Mouse (Mus musculus) cortical plate, adult 2 months (tissue): ENCODE results near the gene Bcan. TPM values are rescaled to one million over a fixed set of nuclear protein-coding genes. Genes with fewer than 3 reads are reported as not detected.

Experiments used
- H3K27ac ChIP-seq: fragments of 200-500 bp; 2 replicates; pipeline ENCODE4 v1.5.1; 2012; ENCODE audit warnings: low read length, control low read depth, inconsistent platforms; ENCODE audit not compliant: insufficient read depth
- H3K4me1 ChIP-seq: fragments of 200-500 bp; 2 replicates; pipeline ENCODE4 v1.6.1; 2011; ENCODE audit warnings: low read length; ENCODE audit not compliant: control insufficient read depth, insufficient read depth
- H3K4me3 ChIP-seq: fragments of 200-500 bp; 2 replicates; pipeline ENCODE4 v1.5.1; 2011; ENCODE audit warnings: mild to moderate bottlenecking, low read length, control low read depth; ENCODE audit not compliant: insufficient read depth
- CTCF ChIP-seq: fragments of 200-500 bp; IDR thresholded peaks from 2 replicates; pipeline ENCODE4 v1.5.1; 2011; ENCODE audit warnings: mild to moderate bottlenecking, control low read depth, low read length; ENCODE audit not compliant: insufficient read depth; ENCODE audit errors: extremely low read depth
- POLR2A ChIP-seq: fragments of 200-500 bp; IDR thresholded peaks from 2 replicates; pipeline ENCODE4 v1.6.1; 2011; ENCODE audit warnings: mild to moderate bottlenecking, low read length, control low read depth; ENCODE audit not compliant: insufficient read depth; ENCODE audit errors: extremely low read depth
- polyA plus RNA-seq: library from polyadenylated mRNA; depleted of rRNA; stranded (reverse); fragments of >200 nt; gene quantifications from 2 replicates; pipeline ENCODE4 v1.2.3, GENCODE M21; 2012

Bcan gene
- polyA plus RNA-seq, 1 experiment = 380 TPM

DNA sequence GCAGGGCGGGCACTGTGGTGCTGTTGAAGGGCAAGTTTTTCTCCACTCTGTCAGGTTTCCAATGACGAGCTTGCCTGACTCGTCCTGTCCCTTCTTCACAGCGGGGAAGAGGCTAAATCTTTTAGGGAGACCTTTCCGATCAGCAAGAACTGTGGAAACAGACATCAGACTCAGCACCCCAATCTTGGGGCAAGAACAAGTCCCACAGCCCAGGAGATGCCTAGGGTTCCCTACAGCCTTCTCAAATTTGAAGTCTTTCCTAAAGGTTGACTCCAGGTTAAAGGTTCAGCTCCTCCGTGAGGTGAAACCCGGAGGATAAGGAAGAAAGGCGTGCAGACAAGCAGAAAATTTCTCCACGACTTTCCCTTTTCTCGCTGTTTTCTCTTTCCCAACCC lies 39.8 kb downstream of the Bcan start:
- H3K4me1 ChIP-seq = no peaks in the 10 kb centered on the region
- no peak overlapping the region for H3K4me3 ChIP-seq
- H3K27ac ChIP-seq = no peak overlapping the region
- TF ChIP-seq CTCF = no peak
- no peak for TF ChIP-seq POLR2A

DNA sequence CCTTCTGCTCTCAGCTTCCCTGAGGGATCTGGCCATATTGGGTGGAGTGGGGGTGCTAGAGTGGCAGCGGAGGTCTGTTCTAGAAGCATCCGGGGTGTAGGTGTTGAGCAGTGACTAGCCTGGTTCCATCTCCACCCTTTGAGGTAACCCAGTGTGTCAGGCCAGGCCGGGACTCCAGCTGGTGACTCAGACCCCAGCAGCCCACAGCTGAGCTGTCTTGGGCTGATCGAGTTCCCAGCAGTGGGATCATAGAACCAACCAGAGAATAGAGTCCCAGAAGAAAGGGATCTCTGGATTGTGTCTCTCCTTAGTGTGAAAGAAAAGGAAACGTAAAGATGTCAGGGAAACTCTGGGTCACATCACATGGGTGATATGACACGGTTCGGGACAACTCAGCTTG lies 40.7 kb downstream of the Bcan start:
- H3K4me1 ChIP-seq = no peaks in the 10 kb centered on the region
- no peak overlapping the region for H3K4me3 ChIP-seq
- TF ChIP-seq CTCF = no peak
- no peak for TF ChIP-seq POLR2A

DNA sequence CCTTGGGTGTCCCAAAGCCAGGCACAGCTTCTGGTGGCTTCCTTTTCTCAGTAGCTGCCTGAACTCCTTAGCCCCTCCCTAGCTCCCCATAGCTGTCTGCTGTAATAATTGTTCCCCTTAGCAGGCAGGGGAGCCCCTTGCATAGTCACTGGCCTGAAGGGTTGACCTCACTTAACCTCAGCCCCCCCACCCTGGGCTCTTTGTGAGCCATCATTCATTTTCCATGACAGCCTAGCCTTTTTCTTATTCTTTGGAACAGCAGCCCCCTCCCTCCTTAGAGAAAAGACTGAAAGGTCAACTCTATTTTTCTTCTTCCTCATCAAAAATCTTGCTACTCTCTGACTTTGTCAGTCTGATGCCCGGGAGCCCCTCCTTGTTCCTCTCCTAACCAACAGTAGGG lies 41.1 kb downstream of the Bcan start:
- no peak overlapping the region for H3K4me3 ChIP-seq
- TF ChIP-seq CTCF = no peak
- TF ChIP-seq POLR2A = no peak
- H3K27ac ChIP-seq = no peak overlapping the region
- no peaks in the 10 kb centered on the region for H3K4me1 ChIP-seq

More for the DNA sequence above, 40.7 kb downstream of the Bcan start:
- H3K27ac ChIP-seq = no peak overlapping the region

DNA sequence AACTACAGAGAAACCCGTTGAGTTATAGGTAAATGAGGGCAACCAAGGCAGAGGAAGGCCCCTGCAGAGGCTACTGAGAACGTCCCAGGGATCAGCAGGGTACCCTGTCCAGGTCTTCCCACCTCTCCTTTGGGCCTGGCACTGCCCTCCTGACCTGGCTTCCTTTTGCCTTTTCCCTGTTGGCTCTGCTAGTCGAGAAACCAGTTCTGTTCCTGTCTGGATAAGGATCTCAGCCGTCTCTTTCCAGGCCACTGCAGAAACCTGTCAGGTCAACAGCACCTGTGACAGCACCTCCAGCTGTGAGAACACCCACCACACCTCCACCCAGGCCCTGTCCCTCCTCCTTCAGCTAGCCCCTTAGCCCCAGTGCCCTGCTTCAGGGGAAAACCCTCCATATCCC lies 41.6 kb downstream of the Bcan start:
- Histone ChIP-seq H3K27ac (no peak overlapping the region), H3K4me1 (no peaks in the 10 kb centered on the region), H3K4me3 (no peak overlapping the region)
- TF ChIP-seq POLR2A = no peak
- no peak for TF ChIP-seq CTCF

DNA sequence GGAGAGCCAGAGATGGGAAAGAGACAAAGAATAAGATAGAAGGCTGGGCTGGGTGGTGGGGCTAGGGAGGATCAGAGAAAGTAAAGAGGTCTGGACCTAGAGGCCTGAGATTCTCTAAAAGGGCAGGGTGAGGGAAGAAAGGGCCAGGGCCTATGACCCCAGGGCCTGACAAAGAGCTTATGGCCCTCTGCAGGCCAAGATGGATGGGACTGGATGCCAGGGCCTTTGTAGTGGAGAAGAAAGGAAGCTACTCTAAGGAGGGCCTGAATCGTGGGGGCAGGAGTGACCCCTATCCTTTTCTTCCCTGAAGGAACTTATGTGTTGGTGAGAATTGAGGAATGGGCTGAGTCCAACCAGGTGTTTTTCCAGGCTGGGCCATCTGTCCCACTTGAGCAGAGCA lies 42.0 kb downstream of the Bcan start:
- H3K4me3 ChIP-seq = no peak overlapping the region
- H3K4me1 ChIP-seq = no peaks in the 10 kb centered on the region
- TF ChIP-seq POLR2A (no peak), CTCF (no peak)
- no peak overlapping the region for H3K27ac ChIP-seq

DNA sequence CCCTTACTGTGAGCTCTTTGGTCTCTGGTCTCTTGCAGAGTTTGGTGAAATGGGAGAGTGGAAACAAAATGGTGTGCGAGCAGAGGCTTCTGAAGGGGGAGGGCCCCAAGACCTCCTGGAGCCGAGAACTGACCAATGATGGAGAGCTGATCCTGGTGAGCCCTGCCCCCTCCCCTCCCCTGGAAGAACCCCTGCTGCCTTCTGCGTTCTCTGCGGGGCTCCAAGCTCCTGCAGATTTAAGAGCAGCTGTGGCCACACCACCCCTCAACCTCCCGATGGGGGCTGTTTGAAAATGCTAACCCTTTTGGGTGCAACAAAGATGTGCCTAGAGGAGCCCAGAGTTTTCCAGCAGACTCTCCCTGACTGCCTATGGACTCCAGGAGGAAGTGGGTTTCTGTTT lies 47.6 kb downstream of the Bcan start:
- no peak for TF ChIP-seq CTCF
- TF ChIP-seq POLR2A = no peak
- H3K4me1 ChIP-seq = peaks cover under 1% of the 10 kb centered on the region; the same call in 1 of the 2 replicates
- H3K27ac ChIP-seq = no peak overlapping the region
- no peak overlapping the region for H3K4me3 ChIP-seq

DNA sequence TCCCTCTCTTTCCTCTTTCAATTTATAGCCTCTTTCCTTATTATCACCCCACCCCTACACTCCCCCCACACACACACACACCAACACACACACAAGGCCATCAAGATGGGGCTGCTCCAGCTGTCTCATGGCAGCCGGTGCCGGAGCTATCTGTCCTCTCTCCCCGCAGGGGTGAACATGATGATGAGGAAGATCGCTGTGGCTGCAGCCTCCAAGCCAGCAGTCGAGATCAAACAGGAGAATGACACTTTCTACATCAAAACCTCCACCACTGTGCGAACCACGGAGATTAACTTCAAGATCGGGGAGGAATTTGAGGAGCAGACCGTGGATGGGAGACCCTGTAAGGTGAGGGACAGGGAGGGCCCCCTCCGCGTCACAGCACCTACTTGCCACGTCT lies 48.1 kb downstream of the Bcan start:
- TF ChIP-seq POLR2A (no peak), CTCF (no peak)
- no peak overlapping the region for H3K4me3 ChIP-seq
- H3K4me1 ChIP-seq = peaks cover 3% of the 10 kb centered on the region; the same call in 1 of the 2 replicates

DNA sequence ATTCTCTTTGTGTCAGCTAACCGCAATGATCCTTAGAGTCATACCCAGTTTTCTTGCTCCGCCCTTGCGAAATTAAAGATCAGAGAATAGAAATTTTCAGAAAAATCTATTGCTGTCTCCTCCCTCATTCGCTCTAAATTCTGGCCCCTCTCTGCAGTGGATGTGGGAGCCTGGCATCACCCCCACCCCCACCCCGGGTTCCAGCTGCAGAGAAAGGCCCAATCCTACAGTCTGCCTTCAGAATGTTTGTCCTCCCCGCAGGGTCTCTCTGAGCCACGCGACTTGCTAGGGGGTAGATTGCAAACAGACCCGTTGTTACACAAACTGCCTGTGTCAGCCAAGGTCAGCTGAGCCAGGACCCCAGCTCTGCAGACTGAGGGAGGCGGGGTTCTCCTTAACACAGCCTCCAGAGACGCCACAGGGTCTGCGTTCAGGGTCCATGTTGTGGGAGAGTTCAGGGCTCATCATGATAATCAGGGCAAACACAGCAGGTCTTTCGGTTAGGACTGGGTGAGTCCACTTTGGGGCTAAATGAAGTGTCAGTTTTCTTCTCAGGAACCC lies 50.0 kb downstream of the Bcan start:
- no peak for TF ChIP-seq CTCF
- TF ChIP-seq POLR2A = no peak
- Histone ChIP-seq H3K4me1 (peaks cover 3% of the 10 kb centered on the region; the same call in 1 of the 2 replicates), H3K27ac (no peak overlapping the region), H3K4me3 (no peak overlapping the region)

More for the DNA sequence above, 48.1 kb downstream of the Bcan start:
- no peak overlapping the region for H3K27ac ChIP-seq

DNA sequence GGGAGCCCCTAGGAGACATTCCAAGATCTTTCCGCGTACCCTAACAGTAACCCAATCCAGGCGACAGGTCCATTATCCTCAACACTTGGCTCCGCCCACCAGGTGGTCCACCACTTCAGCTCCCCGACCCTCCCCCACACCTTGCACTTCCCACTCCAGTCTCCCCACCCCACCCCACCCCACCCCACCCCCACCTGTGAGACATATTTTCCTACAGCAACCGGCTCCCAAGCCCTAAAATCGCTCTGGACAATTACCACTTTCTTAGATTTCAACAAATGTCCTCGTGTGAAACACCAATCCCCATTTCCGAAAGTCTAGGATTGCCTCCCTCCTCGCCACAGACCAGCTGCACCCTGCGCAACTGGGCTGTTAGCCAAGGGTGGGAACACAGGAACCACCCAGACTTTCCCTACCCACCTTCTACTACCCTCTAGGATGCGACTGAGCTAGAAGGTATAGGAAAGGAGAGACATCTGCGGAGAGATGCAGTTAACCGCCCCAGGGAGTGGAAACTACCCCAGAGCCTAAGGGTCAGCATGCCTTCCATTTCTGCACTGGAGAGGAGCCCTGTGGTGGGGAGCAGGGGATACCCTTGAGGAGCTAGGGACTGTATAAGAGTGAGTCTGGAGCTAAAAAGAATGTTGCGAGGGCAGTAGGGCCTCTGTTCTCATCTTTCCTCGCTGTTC lies 50.6 kb downstream of the Bcan start:
- TF ChIP-seq CTCF (no peak), POLR2A (no peak)
- Histone ChIP-seq H3K27ac (no peak overlapping the region), H3K4me1 (peaks cover 3% of the 10 kb centered on the region; the same call in 1 of the 2 replicates), H3K4me3 (no peak overlapping the region)

DNA sequence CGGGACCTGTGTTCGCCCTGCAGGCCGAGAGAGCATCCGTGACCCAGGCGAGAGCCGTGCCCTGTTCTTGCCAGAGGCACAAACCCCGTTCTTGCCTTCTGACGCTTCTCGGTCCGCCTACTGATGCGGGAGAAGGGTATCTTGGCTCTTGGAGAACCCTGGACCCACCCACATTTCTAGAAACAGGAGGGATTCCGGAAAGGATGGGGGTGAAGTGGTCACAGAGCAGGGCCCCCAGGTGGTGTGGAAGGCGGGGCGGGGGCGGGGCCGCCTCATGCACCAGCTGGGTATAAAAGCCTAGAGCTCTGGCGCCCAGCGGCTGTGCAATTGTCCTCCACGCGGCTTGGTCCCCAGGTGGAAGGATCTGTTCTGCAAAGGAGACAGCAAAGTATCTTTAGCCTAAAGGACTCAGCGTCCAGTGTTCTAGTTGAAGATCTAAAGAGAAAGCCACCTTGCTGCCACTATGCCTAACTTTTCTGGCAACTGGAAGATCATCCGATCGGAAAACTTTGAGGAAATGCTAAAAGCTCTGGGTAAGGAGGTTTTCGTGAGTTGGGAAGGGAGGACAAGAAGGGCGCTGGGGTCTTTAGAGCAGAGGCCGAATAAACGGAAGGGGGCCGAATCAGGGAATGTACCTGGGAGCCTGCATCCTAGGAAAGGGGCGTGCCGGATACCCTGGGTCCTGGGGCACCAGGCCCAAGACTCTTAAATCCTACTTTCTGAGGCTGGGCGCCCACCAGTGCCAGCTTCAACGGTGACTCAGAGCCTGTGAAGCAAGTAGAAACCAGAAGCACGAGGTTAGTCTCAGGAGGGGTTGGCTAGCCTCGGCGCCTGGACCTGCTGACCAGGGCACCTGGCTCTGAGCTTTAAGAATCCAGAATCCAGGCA lies 51.4 kb downstream of the Bcan start, which contains the start of gene Crabp2:
TSS of gene Crabp2 (plus strand) at position 289 of the 888 bp plus-strand sequence.
- TF ChIP-seq CTCF (no peak), POLR2A (no peak)
- H3K27ac ChIP-seq = no peak within 1 kb of the TSS
- H3K4me1 ChIP-seq = peaks cover 3% of the 10 kb centered on the region; the same call in 1 of the 2 replicates
- H3K4me3 ChIP-seq = peak within 1 kb of the TSS; percentile 15; the same call in 1 of the 2 replicates
